Mouse (Mus musculus) heart, postnatal 25 days (tissue): ENCODE measurements around the gene Cops4. TPM values are rescaled to one million over a fixed set of nuclear protein-coding genes. Genes with fewer than 3 reads are reported as not detected.

ENCODE experiments used
- DNase-seq: peaks from one replicate; pipeline ENCODE4 v3.0.0; 2022; ENCODE audit warnings: low spot score
- intact Hi-C: fragments of 180-260 bp; cut with DNase I; formaldehyde crosslinking; loops from one replicate; pipeline ENCODE4 v1.15.1; 2025
- microRNA-seq: library from miRNA; unstranded; fragments of <30 nt; microRNA quantifications from one replicate; pipeline ENCODE4 v1.2.0, GENCODE M21; 2022
- total RNA-seq, 2 experiments: library from RNA; stranded (reverse); gene quantifications; 2 replicates each; pipeline ENCODE4 v1.2.3; 2021

Cops4 gene
- total RNA-seq, 2 experiments from 2014 or later, result 79.7 to 85.4 TPM

DNA sequence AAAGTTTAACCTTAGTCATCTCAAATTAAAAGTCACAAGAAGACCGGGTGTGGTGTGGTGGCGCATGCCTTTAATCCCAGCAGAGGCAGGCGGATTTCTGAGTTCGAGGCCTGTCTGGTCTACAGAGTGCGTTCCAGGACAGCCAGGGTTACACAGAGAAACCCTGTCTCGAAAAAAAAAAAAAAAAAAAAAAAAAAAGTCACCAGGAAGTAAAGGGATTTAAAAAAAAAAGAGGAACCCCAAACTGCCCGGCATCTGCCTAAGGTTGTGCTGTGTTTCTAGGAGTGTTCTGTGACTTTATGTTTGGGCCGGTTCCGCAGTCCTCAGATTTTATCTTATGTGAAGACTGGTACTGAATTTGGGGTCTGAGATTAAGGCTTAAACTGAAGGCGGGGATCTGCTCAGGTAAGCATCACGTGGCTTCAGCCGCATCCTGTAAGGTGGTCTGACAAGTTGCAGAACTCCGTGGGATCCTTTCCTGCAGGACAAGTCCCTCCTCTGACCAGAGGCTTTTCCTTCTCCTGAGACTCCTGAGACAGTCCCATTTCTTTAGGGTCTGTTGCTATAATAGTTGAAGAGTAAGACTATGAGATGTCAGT, 52.0 kb downstream of the Cops4 start:
- DNase-seq, result no peak
- intact Hi-C loops, result no loop called here

GRCm38 (mm10) chr5:100570716-100571115, 52.6 kb downstream of the Cops4 start:
- DNase-seq, result no peak
- intact Hi-C loops, result no loop called here

GRCm38 (mm10) chr5:100572069-100572468, 54.0 kb downstream of the Cops4 start, which contains the start of gene Plac8:
Plac8 (minus strand) TSS chr5:100572245.
- intact Hi-C loops, result no loop called here
- no peak for DNase-seq

- intact Hi-C loops, result no loop called here
- no peak for DNase-seq
Observed at GRCm38 (mm10) chr5:100573256-100573655, 55.1 kb downstream of the Cops4 start.

DNA sequence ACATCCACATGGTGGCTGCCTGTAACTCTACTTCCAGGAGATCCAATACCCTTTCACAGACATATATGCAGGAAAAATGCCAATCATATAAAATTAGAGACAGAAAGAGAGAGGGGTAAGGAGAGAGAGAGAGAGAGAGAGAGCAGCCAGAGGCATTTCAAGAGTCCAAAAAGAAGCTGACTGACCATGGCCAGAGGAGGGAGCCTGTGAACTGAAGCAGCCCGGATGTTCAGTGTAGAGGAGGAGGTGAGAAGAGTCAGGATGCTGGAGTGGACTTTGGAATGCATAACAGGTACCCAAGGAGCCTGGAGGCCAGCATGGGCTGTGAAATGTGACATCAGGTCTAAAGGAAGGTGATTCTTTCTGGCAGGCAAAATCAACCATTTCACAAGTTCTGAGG, 56.7 kb downstream of the Cops4 start:
- intact Hi-C loops, result no loop called here

DNA sequence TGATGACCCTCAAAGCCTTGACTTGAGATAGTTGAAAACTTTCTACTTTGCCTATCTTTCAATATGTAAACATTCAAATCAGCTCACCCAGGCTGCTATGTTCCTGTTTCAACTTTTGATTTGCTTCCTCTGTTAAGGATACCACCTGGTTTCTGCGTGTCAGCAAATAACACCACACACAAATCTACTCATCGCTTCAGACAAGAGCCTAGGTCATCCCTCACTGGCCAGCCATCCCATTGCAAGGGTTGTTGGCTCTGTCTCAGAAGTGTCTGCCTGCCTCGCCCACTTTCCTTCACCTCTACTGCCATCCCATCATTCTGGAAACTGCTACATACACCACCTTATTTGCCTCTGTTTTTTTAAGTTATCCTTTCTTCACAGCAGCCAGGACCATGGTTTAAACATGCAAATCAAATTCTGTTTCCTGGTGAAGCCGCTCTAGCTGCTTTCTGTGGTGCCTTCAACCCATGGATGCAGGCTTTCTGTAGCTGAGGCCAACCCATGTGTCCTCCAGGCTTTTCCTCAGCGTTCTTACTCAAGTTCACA, 60.8 kb downstream of the Cops4 start:
- intact Hi-C loops, result no loop called here
- DNase-seq, result no peak

More for the DNA sequence above, 56.7 kb downstream of the Cops4 start:
- DNase-seq, result no peak

GRCm38 (mm10) chr5:100581622-100582434, 63.7 kb downstream of the Cops4 start:
- no peak for DNase-seq
- intact Hi-C loops, result no loop called here

DNA sequence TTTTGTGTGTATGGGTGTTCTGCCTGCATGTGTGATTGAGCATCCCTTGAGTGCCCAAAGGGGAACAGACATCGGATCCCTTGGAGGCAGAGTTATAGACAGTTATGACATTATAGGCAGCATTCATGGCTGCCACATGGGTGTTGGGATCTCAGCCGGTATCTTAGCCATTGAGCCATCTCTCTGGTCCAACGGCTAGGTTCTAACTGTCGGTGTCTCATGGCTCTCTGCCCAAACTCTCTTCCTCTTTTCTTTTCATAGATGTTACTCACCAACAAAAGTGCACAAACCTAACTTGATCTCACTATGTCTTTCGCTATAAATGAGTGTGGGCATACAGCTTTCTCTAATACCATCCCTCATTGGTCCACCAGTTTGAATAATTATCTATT, 64.3 kb downstream of the Cops4 start:
- intact Hi-C loops, result no loop called here
- DNase-seq, result no peak

DNA sequence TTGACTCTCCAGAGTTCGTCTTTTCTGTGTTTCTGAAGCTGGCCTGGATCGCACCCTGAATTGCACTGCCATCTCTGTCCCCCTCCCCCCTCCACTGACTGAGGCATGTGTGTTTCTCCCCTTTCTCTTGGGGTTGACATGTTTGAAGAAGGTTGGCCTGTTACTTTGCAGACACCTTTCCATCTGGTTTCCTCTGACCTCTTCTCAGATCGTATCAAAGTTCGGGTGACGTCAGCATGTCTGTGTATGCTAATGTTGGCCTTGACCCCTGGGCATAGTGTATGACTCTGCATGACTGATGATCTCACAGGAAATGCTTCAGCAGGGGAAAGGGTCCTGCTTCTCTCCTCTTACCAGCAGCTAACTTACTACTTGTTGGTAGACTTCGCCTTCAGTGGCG, 65.0 kb downstream of the Cops4 start:
- DNase-seq, result no peak
- intact Hi-C loops, result no loop called here

DNA sequence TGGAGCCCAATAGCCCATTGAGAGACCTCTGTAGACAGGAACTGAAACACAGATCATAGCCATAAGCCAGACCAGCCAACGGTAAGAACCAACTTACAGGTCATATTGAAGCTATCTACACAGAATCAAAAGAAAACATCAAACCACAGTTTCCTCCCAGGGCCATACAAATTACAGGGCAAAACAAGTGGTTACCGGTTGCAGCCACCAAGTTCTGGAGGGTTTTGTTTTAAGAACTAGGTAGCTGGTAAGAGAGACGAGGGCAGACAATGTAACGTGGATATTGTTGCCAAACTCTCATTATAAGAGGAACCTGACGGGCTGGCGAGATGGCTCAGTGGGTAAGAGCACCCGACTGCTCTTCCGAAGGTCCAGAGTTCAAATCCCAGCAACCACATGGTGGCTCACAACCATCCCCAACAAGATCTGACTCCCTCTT, 67.1 kb downstream of the Cops4 start:
- intact Hi-C loops, result no loop called here
- DNase-seq, result no peak

- DNase-seq, result no peak
- intact Hi-C loops, result no loop called here
Observed at GRCm38 (mm10) chr5:100585657-100586056, 67.5 kb downstream of the Cops4 start.

DNA sequence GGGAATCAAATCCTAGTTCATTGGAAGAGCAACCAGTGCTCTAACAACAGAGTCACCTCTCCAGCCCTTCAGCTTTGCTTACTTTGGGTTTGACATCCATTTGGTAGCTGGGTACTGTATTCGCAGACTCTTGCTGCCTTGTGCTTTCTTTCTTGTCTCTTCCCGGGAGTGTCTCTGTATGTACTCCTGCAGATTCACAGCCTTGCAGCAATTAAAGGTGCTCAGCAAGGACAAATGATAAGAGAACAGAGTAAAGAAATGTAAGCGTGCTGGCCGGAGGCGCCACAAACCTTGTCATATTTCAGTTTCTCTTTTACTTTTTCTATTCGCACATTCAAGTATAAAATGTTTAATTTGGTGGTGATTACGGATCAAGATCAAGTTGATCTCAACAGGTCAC, 69.0 kb downstream of the Cops4 start:
- intact Hi-C loops, result no loop called here
- no peak for DNase-seq

- intact Hi-C loops, result no loop called here
- no peak for DNase-seq
Observed at GRCm38 (mm10) chr5:100587626-100588025, 69.5 kb downstream of the Cops4 start.

DNA sequence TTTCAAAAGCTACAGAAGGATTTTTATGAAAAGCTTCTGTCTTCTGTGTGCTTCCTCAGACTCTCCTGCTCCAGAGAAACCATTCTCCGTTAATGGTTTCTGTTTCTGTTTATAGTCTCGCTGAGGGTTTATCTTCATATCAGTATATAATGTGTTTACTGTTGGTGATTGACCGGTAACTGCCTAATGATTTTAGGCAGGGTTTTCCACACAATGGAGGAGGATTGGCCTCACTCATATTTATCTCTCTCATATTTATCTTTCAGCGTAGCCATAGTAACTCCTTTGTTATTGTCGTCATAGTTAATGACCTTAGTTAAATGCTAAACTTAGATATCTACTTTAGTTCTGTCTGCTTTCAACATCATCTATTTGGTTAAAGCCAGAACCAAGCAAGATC, 72.4 kb downstream of the Cops4 start:
- DNase-seq, result no peak
- intact Hi-C loops, result no loop called here

GRCm38 (mm10) chr5:100594803-100595467, 76.8 kb downstream of the Cops4 start:
- intact Hi-C loops, result no loop called here
- DNase-seq, result no peak

DNA sequence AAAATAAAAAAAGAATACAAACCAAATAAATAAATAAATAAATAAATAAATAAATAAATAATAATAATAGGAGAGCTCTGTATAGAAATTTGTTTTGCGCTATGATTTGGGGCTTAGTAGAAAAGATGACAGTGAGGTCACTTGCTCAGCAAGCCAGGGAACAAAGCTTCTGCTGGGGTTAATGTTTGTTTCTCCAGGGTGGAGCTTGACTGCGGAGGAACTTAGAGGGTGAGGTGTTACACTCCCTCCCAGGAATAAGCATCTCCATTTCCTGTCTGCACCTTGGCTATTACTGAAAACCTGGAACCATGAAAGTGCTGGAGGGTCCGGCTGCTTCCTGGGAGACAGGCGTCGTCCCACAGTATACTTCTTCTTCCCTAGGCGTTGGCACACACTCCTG, 77.9 kb downstream of the Cops4 start:
- intact Hi-C loops, result no loop called here
- DNase-seq, result no peak

Small RNA genes within 50 kb of the gene (microRNA-seq; reads per million reads assigned to microRNA genes)
- gene Gm23222, result not detected

Other genes starting within 250 kb of the Cops4 start
- gene Sec31a, start 102.1 kb upstream of the Cops4 start, total RNA-seq, result 100 to 1,000 TPM; 111 to 116 TPM
- gene Lin54, start 17.7 kb upstream of the Cops4 start, total RNA-seq, result 1 to 10 TPM; 8.2 to 9.4 TPM
- gene Plac8, start 53.9 kb downstream of the Cops4 start, total RNA-seq, result 1 to 10 TPM in 1 of 2 experiments, under 1 TPM in 1; 0.36 to 1.4 TPM
- 10 to 100 TPM; 87.9 to 88.9 TPM for gene Coq2, start 156.8 kb downstream of the Cops4 start, total RNA-seq
- 1 to 10 TPM in 1 of 2 experiments, under 1 TPM in 1; 0.89 to 1.0 TPM for gene Hpse, start 201.4 kb downstream of the Cops4 start, total RNA-seq